Mouse (Mus musculus): Measurements from ENCODE around the gene Sphk1. TPM values are rescaled to one million over a fixed set of nuclear protein-coding genes. Genes with fewer than 3 reads are reported as not detected.

Gene Sphk1
- total and polyA plus RNA-seq, 2 experiments: 0.21 to 0.55 TPM

DNA sequence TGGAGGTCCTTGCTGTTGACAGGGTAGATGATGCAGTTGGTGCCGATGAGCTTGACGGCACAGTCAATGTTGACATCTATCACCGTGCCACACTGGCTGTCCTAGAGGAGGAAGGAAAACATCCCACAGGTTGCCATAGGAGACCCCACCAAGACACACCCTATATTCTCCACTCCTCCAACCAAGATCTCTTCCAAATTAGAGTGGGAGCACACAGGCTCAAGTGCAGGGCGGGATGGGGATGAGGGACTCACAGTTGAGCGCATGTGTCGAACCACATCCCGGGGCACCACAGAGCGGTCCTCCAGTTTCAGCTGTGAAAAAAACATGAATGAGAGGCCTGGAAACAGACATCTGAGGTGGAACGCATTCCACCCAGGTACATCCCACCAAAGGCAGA, 18.1 kb downstream of the Sphk1 start:
- WGBS: 98% methylated on average over 9 of the region's 9 CpGs
- DNase-seq (ENCODE audit: extremely low read depth, low read depth, low spot score): no peak
- Histone ChIP-seq H3K79me2 (ENCODE audit: control insufficient read depth, insufficient read depth, low read length) (peaks cover 4% of the 10 kb centered on the region; the same call in 1 of the 2 replicates), H3K4me1 (ENCODE audit: control insufficient read depth, insufficient read depth, low read length) (peaks cover 9% of the 10 kb centered on the region), H3K9ac (ENCODE audit: low read depth, low read length) (no peak overlapping the region), H3K27ac (replicated peaks; ENCODE audit: insufficient read depth, low read depth, low read length) (no peak overlapping the region), H3K4me3 (ENCODE audit: insufficient read depth, low read depth, low read length) (no peak overlapping the region), H3K27me3 (ENCODE audit: control insufficient read depth, insufficient read depth, low read length) (no peaks in the 10 kb centered on the region), H3K36me3 (ENCODE audit: control insufficient read depth, insufficient read depth, low read length) (no peaks in the 10 kb centered on the region; the same call in 1 of the 2 replicates)
- TF ChIP-seq CTCF (IDR thresholded peaks at IDR 0.05; ENCODE audit: low read depth, low read length) (no peak), POLR2A (IDR thresholded peaks at IDR 0.05; ENCODE audit: extremely low read depth, insufficient read depth, low read length) (no peak)

DNA sequence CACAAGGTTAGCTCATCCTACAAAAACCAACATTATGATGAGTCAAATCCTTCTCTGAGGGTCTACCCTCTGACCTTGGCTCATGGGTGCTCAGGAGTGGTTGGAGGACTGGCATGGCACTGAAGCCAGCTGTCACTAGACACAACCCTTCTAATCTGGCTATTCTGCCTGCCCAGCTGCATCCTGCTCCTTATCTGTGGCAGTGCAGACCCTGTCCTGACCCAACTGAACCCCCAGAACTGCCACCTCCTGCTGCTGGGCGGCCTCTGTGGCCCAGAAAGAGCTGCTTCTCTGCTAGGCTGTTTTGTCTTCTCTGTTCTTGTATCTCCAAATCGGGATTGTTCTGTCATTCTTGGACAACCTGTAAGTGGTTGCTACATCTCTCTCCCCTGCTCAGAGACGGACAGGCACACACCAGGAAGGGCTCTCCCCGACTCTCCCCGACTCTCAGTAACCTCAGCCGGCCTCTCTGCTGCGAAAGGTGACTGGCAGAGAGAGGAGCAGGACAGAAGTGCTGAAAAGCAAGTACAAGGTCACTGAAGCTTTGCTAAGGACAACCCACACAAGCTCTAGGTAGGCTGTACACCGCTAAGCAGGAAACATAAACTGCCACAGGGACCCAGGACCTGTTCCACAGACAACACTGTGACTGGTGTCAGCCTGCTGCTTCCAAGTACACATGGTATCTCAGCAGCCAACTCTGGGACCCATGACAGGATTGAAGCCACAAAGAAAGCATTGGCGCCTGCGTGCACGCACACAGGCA, 18.7 kb downstream of the Sphk1 start:
- DNase-seq (ENCODE audit: extremely low read depth, low read depth, low spot score): no peak
- Histone ChIP-seq H3K36me3 (ENCODE audit: control insufficient read depth, insufficient read depth, low read length) (no peaks in the 10 kb centered on the region), H3K79me2 (ENCODE audit: control insufficient read depth, insufficient read depth, low read length) (peaks cover 4% of the 10 kb centered on the region; the same call in 1 of the 2 replicates), H3K4me3 (ENCODE audit: insufficient read depth, low read depth, low read length) (no peak overlapping the region), H3K27ac (replicated peaks; ENCODE audit: insufficient read depth, low read depth, low read length) (no peak overlapping the region), H3K9ac (ENCODE audit: low read depth, low read length) (no peak overlapping the region), H3K27me3 (ENCODE audit: control insufficient read depth, insufficient read depth, low read length) (no peaks in the 10 kb centered on the region), H3K4me1 (ENCODE audit: control insufficient read depth, insufficient read depth, low read length) (peaks cover 9% of the 10 kb centered on the region)
- TF ChIP-seq CTCF (IDR thresholded peaks at IDR 0.05; ENCODE audit: low read depth, low read length) (no peak), POLR2A (IDR thresholded peaks at IDR 0.05; ENCODE audit: extremely low read depth, insufficient read depth, low read length) (no peak)
- 80% methylated on average over 11 of the region's 11 CpGs for WGBS

DNA sequence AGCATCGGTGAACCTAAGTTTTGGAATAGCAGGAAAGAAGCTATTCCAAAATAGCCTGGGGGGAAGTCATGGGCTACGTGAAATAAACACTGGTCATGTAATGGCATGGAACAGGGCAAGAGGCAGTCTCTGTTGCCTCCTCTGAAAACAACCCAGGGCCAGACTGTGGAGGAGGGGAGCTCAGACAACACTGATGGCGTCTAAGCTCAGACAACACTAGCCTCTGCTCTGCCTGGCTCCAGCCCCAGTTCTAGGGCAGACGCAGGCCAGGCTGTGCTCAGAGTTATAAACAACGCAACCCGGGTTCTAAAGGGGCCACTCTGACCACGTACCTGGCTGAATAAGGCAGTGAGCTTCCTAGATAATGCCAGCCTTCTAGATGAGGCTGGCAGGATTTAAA, 20.0 kb downstream of the Sphk1 start:
- Histone ChIP-seq H3K27me3 (ENCODE audit: control insufficient read depth, insufficient read depth, low read length) (no peaks in the 10 kb centered on the region), H3K79me2 (ENCODE audit: control insufficient read depth, insufficient read depth, low read length) (peaks cover 9% of the 10 kb centered on the region; the same call in 1 of the 2 replicates), H3K36me3 (ENCODE audit: control insufficient read depth, insufficient read depth, low read length) (no peaks in the 10 kb centered on the region), H3K27ac (replicated peaks; ENCODE audit: insufficient read depth, low read depth, low read length) (no peak overlapping the region), H3K4me3 (ENCODE audit: insufficient read depth, low read depth, low read length) (no peak overlapping the region), H3K9ac (ENCODE audit: low read depth, low read length) (no peak overlapping the region), H3K4me1 (ENCODE audit: control insufficient read depth, insufficient read depth, low read length) (peaks cover 9% of the 10 kb centered on the region)
- WGBS: 14% methylated on average over 7 of the region's 7 CpGs
- no peak for TF ChIP-seq CTCF (IDR thresholded peaks at IDR 0.05; ENCODE audit: low read depth, low read length)
- TF ChIP-seq POLR2A (IDR thresholded peaks at IDR 0.05; ENCODE audit: extremely low read depth, insufficient read depth, low read length): no peak
- DNase-seq (ENCODE audit: extremely low read depth, low read depth, low spot score): peak; percentile 38

DNA sequence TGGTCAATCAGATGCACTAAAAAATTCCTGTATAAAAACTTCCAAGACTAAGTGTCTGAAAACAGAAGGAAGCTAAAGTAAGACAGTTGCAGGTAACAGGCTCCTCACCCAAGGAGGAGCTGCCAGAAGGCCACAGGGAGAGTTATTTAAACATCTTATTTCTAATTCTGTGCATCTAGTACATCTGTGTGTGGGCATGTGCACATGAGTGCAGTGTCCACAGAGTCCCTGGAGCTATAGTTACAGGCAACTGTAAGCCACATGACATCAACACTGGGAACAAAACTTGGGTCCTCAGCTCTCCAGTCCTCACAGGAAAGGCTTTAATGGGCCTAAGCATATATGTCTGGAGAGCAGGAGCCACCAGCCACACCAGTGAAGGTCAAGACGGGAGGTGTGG, 21.5 kb downstream of the Sphk1 start:
- Histone ChIP-seq H3K36me3 (ENCODE audit: control insufficient read depth, insufficient read depth, low read length) (no peaks in the 10 kb centered on the region), H3K79me2 (ENCODE audit: control insufficient read depth, insufficient read depth, low read length) (peaks cover 10% of the 10 kb centered on the region; the same call in 1 of the 2 replicates), H3K27ac (replicated peaks; ENCODE audit: insufficient read depth, low read depth, low read length) (no peak overlapping the region), H3K27me3 (ENCODE audit: control insufficient read depth, insufficient read depth, low read length) (no peaks in the 10 kb centered on the region), H3K4me3 (ENCODE audit: insufficient read depth, low read depth, low read length) (no peak overlapping the region), H3K9ac (ENCODE audit: low read depth, low read length) (no peak overlapping the region), H3K4me1 (ENCODE audit: control insufficient read depth, insufficient read depth, low read length) (peaks cover 9% of the 10 kb centered on the region)
- no peak for DNase-seq (ENCODE audit: extremely low read depth, low read depth, low spot score)
- TF ChIP-seq CTCF (IDR thresholded peaks at IDR 0.05; ENCODE audit: low read depth, low read length): no peak
- TF ChIP-seq POLR2A (IDR thresholded peaks at IDR 0.05; ENCODE audit: extremely low read depth, insufficient read depth, low read length): no peak
- 93% methylated on average over 1 of the region's 1 CpGs for WGBS

DNA sequence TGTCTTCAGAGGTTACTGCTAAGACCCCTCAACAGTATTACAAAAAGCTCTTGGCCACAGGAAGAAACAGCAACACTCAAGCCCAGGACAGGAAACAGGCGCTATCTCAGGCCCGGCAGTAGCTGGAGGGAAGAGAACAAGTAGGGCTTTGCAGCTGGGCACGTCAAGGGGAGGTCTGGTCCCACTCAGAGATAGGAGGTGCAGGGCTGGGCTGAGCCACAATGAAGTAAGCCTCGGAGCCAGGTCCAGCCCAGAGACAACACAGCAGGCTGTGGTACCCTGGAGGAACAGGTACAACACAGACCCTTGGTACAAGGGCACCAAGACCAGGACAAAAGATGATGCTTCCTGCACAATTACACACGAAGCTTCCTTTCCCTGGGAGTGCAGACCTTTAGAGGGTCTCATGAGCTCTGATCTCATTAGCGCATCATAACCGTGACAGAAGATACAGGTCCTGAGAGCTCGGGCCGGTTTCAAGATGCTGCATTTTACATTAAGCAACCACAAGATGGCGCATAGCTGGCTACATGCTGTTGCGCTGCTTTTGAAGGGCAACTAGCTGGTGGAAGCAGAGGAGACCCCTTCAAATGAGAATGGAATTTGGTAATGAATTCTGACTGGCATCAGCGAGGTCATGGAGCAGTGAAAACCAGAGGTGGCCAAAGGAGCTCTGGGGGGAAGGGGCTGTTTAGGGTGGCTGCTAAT, 23.6 kb downstream of the Sphk1 start:
- no peaks in the 10 kb centered on the region for H3K27me3 ChIP-seq (ENCODE audit: control insufficient read depth, insufficient read depth, low read length)
- no peak overlapping the region for H3K4me3 ChIP-seq (ENCODE audit: insufficient read depth, low read depth, low read length)
- H3K4me1 ChIP-seq (ENCODE audit: control insufficient read depth, insufficient read depth, low read length): peaks cover 9% of the 10 kb centered on the region
- 43% methylated on average over 12 of the region's 12 CpGs for WGBS
- H3K27ac ChIP-seq (replicated peaks; ENCODE audit: insufficient read depth, low read depth, low read length): no peak overlapping the region
- H3K79me2 ChIP-seq (ENCODE audit: control insufficient read depth, insufficient read depth, low read length): peaks cover 11% of the 10 kb centered on the region; the same call in 1 of the 2 replicates
- H3K36me3 ChIP-seq (ENCODE audit: control insufficient read depth, insufficient read depth, low read length): no peaks in the 10 kb centered on the region
- peak; percentile 40 for DNase-seq (ENCODE audit: extremely low read depth, low read depth, low spot score)
- H3K9ac ChIP-seq (ENCODE audit: low read depth, low read length): no peak overlapping the region
- TF ChIP-seq POLR2A (IDR thresholded peaks at IDR 0.05; ENCODE audit: extremely low read depth, insufficient read depth, low read length) (no peak), CTCF (IDR thresholded peaks at IDR 0.05; ENCODE audit: low read depth, low read length) (peak; percentile 63)
